Mouse (Mus musculus): ENCODE data around the gene Ccna2. TPM values are rescaled to one million over a fixed set of nuclear protein-coding genes. Genes with fewer than 3 reads are reported as not detected.
"Not testable (repeated sequence)": the region's sequence is repeated elsewhere in the genome, so short reads cannot be mapped to it uniquely, and the experiment has no call there.

Ccna2 gene
- 214 and 216 TPM in 2 replicates for total RNA-seq (2017)

- peak; percentile 98 for ATAC-seq (replicated peaks; ENCODE audit: low read depth, poor library complexity, severe bottlenecking)
Observed at GRCm38 (mm10) chr3:36571827-36572378, at the start of gene Ccna2. Gene Ccna2, minus strand, starts transcription at chr3:36572150.

GRCm38 (mm10) chr3:36618181-36618580 lies 46.2 kb upstream of the Ccna2 start:
- ATAC-seq (replicated peaks; ENCODE audit: low read depth, poor library complexity, severe bottlenecking) = no peak

GRCm38 (mm10) chr3:36613908-36614255 lies 41.9 kb upstream of the Ccna2 start:
- no peak for ATAC-seq (replicated peaks; ENCODE audit: low read depth, poor library complexity, severe bottlenecking)

GRCm38 (mm10) chr3:36613202-36613907 lies 41.4 kb upstream of the Ccna2 start, which contains the start of gene Bbs7:
Gene Bbs7, minus strand, starts transcription at chr3:36613477.
- ATAC-seq (replicated peaks; ENCODE audit: low read depth, poor library complexity, severe bottlenecking) = peak; percentile 100

GRCm38 (mm10) chr3:36612687-36613086 lies 40.7 kb upstream of the Ccna2 start:
- ATAC-seq (replicated peaks; ENCODE audit: low read depth, poor library complexity, severe bottlenecking) = no peak

DNA sequence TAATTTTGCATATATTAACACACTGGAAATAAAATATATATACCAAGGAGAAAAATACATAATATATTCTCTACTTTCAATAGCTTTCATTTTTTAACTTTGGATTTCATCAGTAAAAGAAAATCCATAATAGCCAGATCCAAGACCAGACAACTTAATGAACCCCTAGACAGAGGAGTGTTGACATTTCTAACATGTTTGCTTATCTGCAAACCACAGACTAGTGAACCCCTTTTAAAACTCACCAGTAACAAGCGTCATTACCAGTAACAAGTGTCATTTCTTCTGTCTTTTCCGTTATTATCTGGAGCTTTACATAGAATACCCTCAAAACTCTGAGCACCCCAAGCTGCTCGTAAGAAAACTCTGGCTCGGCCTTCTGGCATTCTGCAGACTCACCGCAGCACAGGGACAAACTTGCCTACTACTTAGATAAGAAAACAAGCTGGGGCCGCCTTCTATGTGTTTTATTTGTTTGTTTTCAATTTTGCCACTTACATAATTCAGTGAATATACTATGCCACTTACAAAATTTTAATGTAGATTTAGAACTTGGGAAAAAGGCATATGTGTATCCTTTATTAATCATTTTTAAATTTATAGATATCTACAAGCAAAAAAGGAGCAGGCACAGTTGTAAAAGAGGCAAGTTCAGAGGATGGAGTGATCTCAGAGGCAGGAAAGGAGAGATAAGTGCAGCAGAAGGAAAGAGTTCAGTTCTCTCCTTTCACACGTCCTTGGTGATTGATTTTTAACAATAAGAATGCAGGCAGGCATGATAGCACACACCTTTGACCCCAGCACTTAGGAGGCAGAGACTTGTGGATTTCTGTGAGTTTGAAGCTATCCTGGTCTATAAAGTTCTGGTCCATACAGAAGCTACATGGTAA lies 34.2 kb upstream of the Ccna2 start:
- ATAC-seq (replicated peaks; ENCODE audit: low read depth, poor library complexity, severe bottlenecking) = no peak

GRCm38 (mm10) chr3:36599773-36600172 lies 27.8 kb upstream of the Ccna2 start:
- not testable (repeated sequence) for ATAC-seq (replicated peaks; ENCODE audit: low read depth, poor library complexity, severe bottlenecking)

GRCm38 (mm10) chr3:36598811-36599210 lies 26.9 kb upstream of the Ccna2 start:
- ATAC-seq (replicated peaks; ENCODE audit: low read depth, poor library complexity, severe bottlenecking) = no peak

GRCm38 (mm10) chr3:36571361-36571826 lies 556 bp downstream of the Ccna2 start:
- ATAC-seq (replicated peaks; ENCODE audit: low read depth, poor library complexity, severe bottlenecking) = 0 out of 2 replicates have a peak, but pooled peaks have one; percentile 6

- no peak for ATAC-seq (replicated peaks; ENCODE audit: low read depth, poor library complexity, severe bottlenecking)
Observed at GRCm38 (mm10) chr3:36569836-36570235, 2.1 kb downstream of the Ccna2 start.

DNA sequence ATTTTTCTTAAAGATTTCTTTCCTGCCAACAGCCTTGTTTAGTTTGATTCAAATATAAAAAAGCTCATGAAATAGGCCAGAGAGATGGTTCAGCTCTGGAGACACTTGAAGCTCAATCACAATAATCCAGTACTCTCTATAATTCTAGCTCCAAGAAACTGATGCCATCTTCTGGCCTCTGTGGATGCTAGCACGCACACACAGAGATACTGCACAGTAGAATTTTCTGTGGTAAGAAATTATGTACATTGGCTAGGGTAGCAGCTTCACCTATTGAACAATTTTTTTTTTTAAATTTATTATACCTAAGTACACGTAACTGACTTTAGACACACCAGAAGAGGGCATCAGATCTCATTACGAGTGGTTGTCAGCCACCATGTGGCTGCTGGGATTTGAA lies 8.3 kb downstream of the Ccna2 start:
- no peak for ATAC-seq (replicated peaks; ENCODE audit: low read depth, poor library complexity, severe bottlenecking)

DNA sequence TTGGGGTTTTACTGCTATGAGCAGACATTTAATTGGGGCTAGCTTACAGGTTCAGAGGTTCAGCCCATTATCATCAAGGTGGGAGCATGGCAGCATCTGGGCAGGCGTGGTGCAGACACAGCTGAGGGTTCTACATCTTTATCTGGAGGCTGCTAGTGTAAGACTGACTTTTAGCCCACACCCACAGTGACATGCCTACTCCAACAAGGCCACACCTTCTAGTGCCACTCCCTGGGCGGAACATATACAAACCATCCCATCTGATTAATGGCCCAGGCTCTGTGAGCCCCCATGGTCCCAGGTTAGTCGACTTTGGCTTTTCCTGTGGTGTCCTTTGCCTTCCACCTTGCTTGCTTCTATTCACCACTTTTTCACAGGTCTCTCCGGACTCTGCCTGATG lies 12.3 kb downstream of the Ccna2 start:
- ATAC-seq (replicated peaks; ENCODE audit: low read depth, poor library complexity, severe bottlenecking) = no peak

GRCm38 (mm10) chr3:36557601-36558000 lies 14.3 kb downstream of the Ccna2 start:
- no peak for ATAC-seq (replicated peaks; ENCODE audit: low read depth, poor library complexity, severe bottlenecking)

DNA sequence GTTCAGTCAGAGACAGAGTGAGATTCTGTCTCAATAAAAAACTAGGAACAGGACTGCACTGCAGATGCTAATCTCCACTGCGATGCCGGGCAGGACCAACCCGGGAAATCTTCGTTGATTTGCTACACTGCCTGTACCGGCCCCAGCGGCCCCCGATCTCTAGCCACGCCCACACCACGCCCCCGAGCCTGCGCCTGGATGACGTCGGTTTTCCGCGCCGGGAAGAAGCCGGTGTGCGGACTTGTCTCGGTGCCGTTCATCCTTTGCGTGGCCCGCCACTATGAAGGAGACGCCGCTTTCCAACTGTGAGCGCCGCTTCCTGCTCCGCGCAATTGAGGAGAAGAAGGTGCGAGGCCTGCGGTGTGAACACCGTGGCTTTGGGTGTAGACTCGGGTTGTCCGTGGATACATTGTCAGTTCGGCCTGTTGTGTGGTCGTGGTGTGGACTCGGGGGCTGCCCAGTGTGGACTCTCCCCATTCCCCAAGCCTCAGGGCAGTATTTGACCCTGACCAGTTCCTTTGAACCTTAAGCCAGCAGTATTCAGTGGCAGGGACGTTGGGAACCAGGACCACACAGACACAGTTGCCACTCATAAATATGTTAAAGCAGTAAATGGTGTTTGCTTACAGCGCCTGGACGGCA lies 19.4 kb downstream of the Ccna2 start, which contains the start of gene Exosc9:
Gene Exosc9, plus strand, starts transcription at position 201 of the 642 bp plus-strand sequence.
- peak; percentile 98 for ATAC-seq (replicated peaks; ENCODE audit: low read depth, poor library complexity, severe bottlenecking)

GRCm38 (mm10) chr3:36551851-36552384 lies 20.0 kb downstream of the Ccna2 start:
- ATAC-seq (replicated peaks; ENCODE audit: low read depth, poor library complexity, severe bottlenecking) = peak; percentile 34

DNA sequence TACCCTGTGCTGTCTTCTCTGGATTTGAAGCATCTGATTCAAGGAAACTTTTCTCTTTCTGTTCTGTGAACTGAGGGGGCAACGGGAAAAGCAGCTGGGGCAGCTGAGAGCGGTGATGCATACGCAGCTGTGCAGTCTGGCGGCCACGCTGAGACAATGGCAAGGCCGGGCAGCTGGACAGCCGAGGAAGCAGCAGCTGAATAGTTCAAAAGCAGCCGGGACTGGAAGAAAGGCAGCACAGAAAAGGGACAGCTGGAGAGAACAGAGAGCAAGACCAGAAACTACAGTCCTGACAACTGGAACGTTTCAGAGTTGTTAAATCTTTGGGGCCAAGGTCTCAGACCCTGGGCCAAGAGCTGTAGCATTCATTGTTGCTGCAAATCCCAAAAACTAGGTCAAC lies 20.6 kb downstream of the Ccna2 start:
- no peak for ATAC-seq (replicated peaks; ENCODE audit: low read depth, poor library complexity, severe bottlenecking)

DNA sequence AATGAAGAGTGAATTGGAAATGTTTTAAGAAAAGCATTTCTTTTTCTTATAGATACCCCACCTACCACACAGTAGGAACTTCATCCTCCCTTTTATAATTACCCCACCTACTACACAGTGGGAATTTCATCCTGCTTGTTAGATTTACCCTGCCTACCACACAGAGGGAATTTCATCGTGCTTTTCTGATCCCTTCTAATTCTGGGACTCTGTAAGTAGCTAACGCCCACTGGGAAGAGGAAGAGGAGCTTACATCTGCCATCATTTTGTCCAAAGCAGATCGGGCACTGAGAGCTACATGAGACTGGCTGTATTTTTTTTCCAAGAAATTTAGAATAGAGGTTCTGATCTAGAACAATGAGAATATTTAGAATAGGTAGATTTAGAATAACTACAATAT lies 27.0 kb downstream of the Ccna2 start:
- no peak for ATAC-seq (replicated peaks; ENCODE audit: low read depth, poor library complexity, severe bottlenecking)

DNA sequence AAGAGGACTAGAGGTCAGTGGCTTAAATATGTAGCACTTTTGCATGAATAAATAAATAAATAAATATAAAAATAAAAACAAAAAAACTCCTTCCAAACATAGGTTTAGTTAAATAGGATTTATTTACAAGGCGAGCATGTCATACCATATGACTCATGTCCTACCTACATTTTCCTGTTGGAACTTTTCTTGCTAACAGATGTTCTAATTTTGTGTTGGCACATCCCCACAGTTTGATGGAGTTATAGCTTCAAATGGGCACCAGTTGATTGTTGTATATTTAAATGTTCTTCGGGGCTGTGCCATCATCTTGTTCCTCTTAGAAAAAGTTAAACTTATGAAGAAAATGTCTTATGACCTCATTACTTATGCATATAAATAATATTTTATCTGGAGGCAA lies 30.6 kb downstream of the Ccna2 start:
- no peak for ATAC-seq (replicated peaks; ENCODE audit: low read depth, poor library complexity, severe bottlenecking)

DNA sequence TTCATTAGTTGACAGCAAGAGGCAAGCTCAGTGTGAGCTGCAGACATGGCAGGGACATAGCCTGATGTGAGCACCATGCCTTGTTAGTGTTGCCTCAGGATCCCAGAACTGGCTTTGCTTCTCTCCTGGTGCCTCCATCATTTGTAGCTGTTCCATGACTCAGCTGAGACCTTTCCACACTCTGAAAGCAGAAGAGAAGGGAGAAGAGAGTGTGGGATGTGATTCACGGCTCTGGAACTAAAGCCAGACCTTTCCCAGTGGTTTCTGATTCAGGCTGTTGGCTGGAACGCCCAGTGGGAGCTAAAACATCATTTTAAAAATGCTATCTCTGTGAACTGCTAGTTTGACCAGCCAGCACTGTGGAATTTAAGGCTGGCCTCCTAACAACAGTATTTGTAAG lies 31.2 kb downstream of the Ccna2 start:
- no peak for ATAC-seq (replicated peaks; ENCODE audit: low read depth, poor library complexity, severe bottlenecking)

Measured in common myeloid progenitor, adult 5-6 weeks (primary cell).